31 mouse cellular contexts compared by ENCODE assay signal in genomic region chr3:69971482-69972097, GRCm38 (mm10). TPM values are rescaled to one million over a fixed set of nuclear protein-coding genes. Genes with fewer than 3 reads are reported as not detected.
DNase-seq lines count a peak whose midpoint lies in the region; ATAC-seq and TF ChIP-seq lines count a peak whose summit lies in the region.
"Had no signal": no experiment of that assay in that cellular context is flagged by ENCODE, and none has a peak within 500 bp of the region (broad histone marks: within the 10 kb centered on the region; RNA-seq: fewer than 3 reads in every experiment).

No protein-coding gene starts in this region.

- WGBS in forebrain, embryonic 14.5 days: 34% methylated on average over 6 of the region's 6 CpGs
- 84% methylated on average over 6 of the region's 6 CpGs for WGBS in forebrain, embryonic 10.5 days
- WGBS in midbrain, embryonic 14.5 days: 82% methylated on average over 6 of the region's 6 CpGs
- WGBS in midbrain, embryonic 10.5 days: 87% methylated on average over 6 of the region's 6 CpGs
- WGBS in liver, postnatal 0 days (ENCODE audit: insufficient replicate concordance): 69% methylated on average over 6 of the region's 6 CpGs

- no peak overlapping the region for H3K4me3 ChIP-seq in forebrain, embryonic 14.5 days (ENCODE audit: low read depth, low read length)
- H3K4me3 ChIP-seq in forebrain, embryonic 10.5 days: no peak overlapping the region
- no peak overlapping the region for H3K4me3 ChIP-seq in midbrain, embryonic 14.5 days (replicated peaks; ENCODE audit: low read depth, low read length)
- H3K4me3 ChIP-seq in midbrain, embryonic 10.5 days: no peak overlapping the region
- no peak overlapping the region for H3K4me3 ChIP-seq in liver, postnatal 0 days (ENCODE audit: low read depth, low read length)
- H3K4me3 ChIP-seq: heart, adult 2 months; heart, embryonic 13.5 days; limb, embryonic 10.5 days; limb, embryonic 15.5 days; liver, embryonic 13.5 days had no signal

- no peak overlapping the region for H3K4me2 ChIP-seq in forebrain, embryonic 14.5 days (ENCODE audit: low read length)
- no peak overlapping the region for H3K4me2 ChIP-seq in midbrain, embryonic 14.5 days (ENCODE audit: low read length)
- no peak overlapping the region for H3K4me2 ChIP-seq in liver, postnatal 0 days (ENCODE audit: low read depth, low read length)
- H3K4me2 ChIP-seq: heart, embryonic 13.5 days; limb, embryonic 15.5 days; liver, embryonic 13.5 days had no signal

- DNase-seq in forebrain, embryonic 14.5 days (ENCODE audit: low spot score): peak; percentile 41
- no peak for DNase-seq in forebrain, embryonic 10.5 days (ENCODE audit: extremely low spot score, low spot score)
- DNase-seq in midbrain, embryonic 14.5 days: peak; percentile 6
- no peak for DNase-seq in midbrain, embryonic 10.5 days (ENCODE audit: low spot score)
- DNase-seq in brain, embryonic 14.5 days (ENCODE audit: low read depth): peak; percentile 62
- peak; percentile 27 for DNase-seq in forelimb bud, embryonic 11.5 days (ENCODE audit: low read depth, low spot score)
- no peak for DNase-seq in thymus, postnatal 14 days
- DNase-seq in liver, postnatal 0 days: no peak
- DNase-seq: adrenal gland, postnatal 14 days; cerebellum, adult 8-10 months; cerebellum, postnatal 25 days; gastrocnemius, postnatal 25 days; heart, adult 2 months; heart, postnatal 10 days; kidney, adult 9 months; kidney, postnatal 14 days; layer of hippocampus, adult 9-11 months; liver, embryonic 13.5 days; lung, adult 2 months; lung, postnatal 10 days; right cerebral cortex, adult 18-20 months; spleen, adult 18-20 months; thymus, postnatal 25 days had no signal

- no peaks in the 10 kb centered on the region for H3K9me3 ChIP-seq in forebrain, embryonic 14.5 days (replicated peaks; ENCODE audit: control insufficient read depth, low read length)
- H3K9me3 ChIP-seq in forebrain, embryonic 10.5 days: peaks cover under 1% of the 10 kb centered on the region; the same call in 1 of the 2 replicates
- no peaks in the 10 kb centered on the region for H3K9me3 ChIP-seq in midbrain, embryonic 14.5 days (ENCODE audit: control insufficient read depth, low read length)
- H3K9me3 ChIP-seq in midbrain, embryonic 10.5 days (replicated peaks): no peaks in the 10 kb centered on the region
- H3K9me3 ChIP-seq in liver, postnatal 0 days (ENCODE audit: low read length): no peaks in the 10 kb centered on the region
- H3K9me3 ChIP-seq: limb, embryonic 10.5 days; limb, embryonic 15.5 days; liver, embryonic 13.5 days had no signal

- no peaks in the 10 kb centered on the region for H3K27me3 ChIP-seq in forebrain, embryonic 14.5 days (replicated peaks; ENCODE audit: control insufficient read depth, insufficient read depth, low read length)
- no peaks in the 10 kb centered on the region for H3K27me3 ChIP-seq in forebrain, embryonic 10.5 days (ENCODE audit: poor library complexity, severe bottlenecking)
- H3K27me3 ChIP-seq in midbrain, embryonic 14.5 days (ENCODE audit: control insufficient read depth, insufficient read depth, low read length): no peaks in the 10 kb centered on the region
- no peaks in the 10 kb centered on the region for H3K27me3 ChIP-seq in midbrain, embryonic 10.5 days (ENCODE audit: low read depth, poor library complexity, severe bottlenecking)
- H3K27me3 ChIP-seq in liver, postnatal 0 days (ENCODE audit: insufficient read depth, low read length): no peaks in the 10 kb centered on the region
- H3K27me3 ChIP-seq: heart, embryonic 13.5 days; limb, embryonic 15.5 days; liver, embryonic 13.5 days had no signal

- no peak for TF ChIP-seq POLR2A in brain, embryonic 14.5 days (IDR thresholded peaks at IDR 0.05; ENCODE audit: borderline replicate concordance, extremely low read depth, insufficient read depth, insufficient read length, poor library complexity, severe bottlenecking)

- H3K27ac ChIP-seq in forebrain, embryonic 14.5 days (ENCODE audit: low read depth, low read length): no peak overlapping the region
- no peak overlapping the region for H3K27ac ChIP-seq in forebrain, embryonic 10.5 days
- H3K27ac ChIP-seq in midbrain, embryonic 14.5 days (replicated peaks; ENCODE audit: low read depth, low read length): no peak overlapping the region
- H3K27ac ChIP-seq in midbrain, embryonic 10.5 days (replicated peaks): no peak overlapping the region
- H3K27ac ChIP-seq in liver, postnatal 0 days (ENCODE audit: low read depth): no peak overlapping the region
- H3K27ac ChIP-seq: heart, adult 2 months; heart, embryonic 13.5 days; limb, embryonic 10.5 days; limb, embryonic 15.5 days; liver, embryonic 13.5 days; macrophage had no signal

- H3K9ac ChIP-seq in forebrain, embryonic 14.5 days (ENCODE audit: low read length): no peak overlapping the region
- no peak overlapping the region for H3K9ac ChIP-seq in midbrain, embryonic 14.5 days (replicated peaks; ENCODE audit: low read length)
- H3K9ac ChIP-seq in liver, postnatal 0 days (replicated peaks): no peak overlapping the region
- H3K9ac ChIP-seq: heart, embryonic 13.5 days; limb, embryonic 15.5 days; liver, embryonic 13.5 days had no signal

- ATAC-seq in forebrain, embryonic 14.5 days: 0 out of 2 replicates have a peak, but pooled peaks have one; percentile 42
- no peak for ATAC-seq in midbrain, embryonic 14.5 days (ENCODE audit: low FRiP score, low TSS enrichment)
- ATAC-seq in liver, postnatal 0 days: no peak
- ATAC-seq: intestine, postnatal 0 days had no signal

- no peak for TF ChIP-seq EP300 in liver, postnatal 0 days (IDR thresholded peaks at IDR 0.05; ENCODE audit: low read depth)

- H3K4me1 ChIP-seq in forebrain, embryonic 14.5 days (ENCODE audit: control insufficient read depth, insufficient read depth, low read length): peaks cover 2% of the 10 kb centered on the region; the same call in 1 of the 2 replicates
- no peaks in the 10 kb centered on the region for H3K4me1 ChIP-seq in forebrain, embryonic 10.5 days
- no peaks in the 10 kb centered on the region for H3K4me1 ChIP-seq in midbrain, embryonic 14.5 days (ENCODE audit: control insufficient read depth, insufficient read depth, low read length)
- no peaks in the 10 kb centered on the region for H3K4me1 ChIP-seq in midbrain, embryonic 10.5 days
- no peaks in the 10 kb centered on the region for H3K4me1 ChIP-seq in liver, postnatal 0 days (ENCODE audit: insufficient read depth)
- H3K4me1 ChIP-seq: heart, embryonic 13.5 days; limb, embryonic 15.5 days; liver, embryonic 13.5 days had no signal

- TF ChIP-seq CTCF in brain, embryonic 14.5 days (IDR thresholded peaks at IDR 0.05; ENCODE audit: borderline replicate concordance, extremely low read depth, insufficient read depth, insufficient read length): no peak
- TF ChIP-seq CTCF in liver, postnatal 0 days (IDR thresholded peaks at IDR 0.05; ENCODE audit: low read depth): no peak

- no peaks in the 10 kb centered on the region for H3K36me3 ChIP-seq in forebrain, embryonic 14.5 days (ENCODE audit: control insufficient read depth, insufficient read depth, low read length)
- no peaks in the 10 kb centered on the region for H3K36me3 ChIP-seq in forebrain, embryonic 10.5 days (replicated peaks)
- H3K36me3 ChIP-seq in midbrain, embryonic 14.5 days (ENCODE audit: control insufficient read depth, insufficient read depth, low read length): no peaks in the 10 kb centered on the region
- no peaks in the 10 kb centered on the region for H3K36me3 ChIP-seq in midbrain, embryonic 10.5 days
- no peaks in the 10 kb centered on the region for H3K36me3 ChIP-seq in liver, postnatal 0 days (replicated peaks; ENCODE audit: insufficient read depth, low read length)
- H3K36me3 ChIP-seq: heart, embryonic 13.5 days; limb, embryonic 10.5 days; limb, embryonic 15.5 days; liver, embryonic 13.5 days had no signal

RNA-seq across cellular contexts. Expression of gene Otol1, which starts 35.8 kb away (rescaled TPM):
- polyA plus RNA-seq in forebrain, embryonic 14.5 days (2014; fragmentation: Nextera tagmentation; extraction: Ambion mirVana): not detected in 2 replicates
- polyA plus RNA-seq in forebrain, embryonic 10.5 days (2016; fragmentation: Nextera tagmentation; extraction: Ambion mirVana): not detected in 2 replicates
- not detected in 2 replicates for polyA plus RNA-seq in midbrain, embryonic 14.5 days (2014; fragmentation: Nextera tagmentation; extraction: Ambion mirVana)
- not detected in 2 replicates for polyA plus RNA-seq in midbrain, embryonic 10.5 days (2016; fragmentation: Nextera tagmentation; extraction: Ambion mirVana)
- 0.05 TPM in 1 of 2 replicates, not detected in the other for polyA plus RNA-seq in brain, embryonic 14.5 days (2012; rRNA removed)
- not detected in 2 replicates for polyA plus RNA-seq in liver, postnatal 0 days (2015; fragmentation: Nextera tagmentation; extraction: Ambion mirVana)
- polyA plus RNA-seq: embryonic facial prominence, embryonic 11.5 days; heart, adult 2 months; heart, embryonic 13.5 days; intestine, postnatal 0 days; limb, embryonic 10.5 days; limb, embryonic 15.5 days; liver, embryonic 13.5 days; lung, adult 2 months; macrophage; neural tube, embryonic 11.5 days; stomach, embryonic 16.5 days had no signal

Comparison
In these comparisons a context has a peak if more than half of its experiments do, and no peak if none do; other contexts are left out.
1. DNase-seq: peak in forebrain, embryonic 14.5 days (single experiment), midbrain, embryonic 14.5 days (single experiment), brain, embryonic 14.5 days (single experiment) and forelimb bud, embryonic 11.5 days (single experiment); none in forebrain, embryonic 10.5 days (single experiment), midbrain, embryonic 10.5 days (single experiment), thymus, postnatal 14 days (single experiment) and liver, postnatal 0 days (single experiment).